Mouse (Mus musculus) heart, adult 2 months (tissue): ENCODE measurements around the gene Ocrl.

Experiments used
- CTCF ChIP-seq: fragments of 200-600 bp; IDR thresholded peaks from 2 replicates; pipeline ENCODE4 v1.8.1; 2022; ENCODE audit warnings: antibody characterized with exemption, mild to moderate bottlenecking, moderate library complexity
- EP300 ChIP-seq: fragments of 200-500 bp; IDR thresholded peaks from 2 replicates; pipeline ENCODE4 v1.6.1; 2011; ENCODE audit warnings: low read depth, low read length, control low read depth; ENCODE audit not compliant: insufficient read depth
- POLR2A ChIP-seq: fragments of 200-500 bp; IDR thresholded peaks from 2 replicates; pipeline ENCODE4 v1.6.1; 2011; ENCODE audit warnings: mild to moderate bottlenecking, low read depth, low read length, control low read depth; ENCODE audit not compliant: insufficient read depth

DNA sequence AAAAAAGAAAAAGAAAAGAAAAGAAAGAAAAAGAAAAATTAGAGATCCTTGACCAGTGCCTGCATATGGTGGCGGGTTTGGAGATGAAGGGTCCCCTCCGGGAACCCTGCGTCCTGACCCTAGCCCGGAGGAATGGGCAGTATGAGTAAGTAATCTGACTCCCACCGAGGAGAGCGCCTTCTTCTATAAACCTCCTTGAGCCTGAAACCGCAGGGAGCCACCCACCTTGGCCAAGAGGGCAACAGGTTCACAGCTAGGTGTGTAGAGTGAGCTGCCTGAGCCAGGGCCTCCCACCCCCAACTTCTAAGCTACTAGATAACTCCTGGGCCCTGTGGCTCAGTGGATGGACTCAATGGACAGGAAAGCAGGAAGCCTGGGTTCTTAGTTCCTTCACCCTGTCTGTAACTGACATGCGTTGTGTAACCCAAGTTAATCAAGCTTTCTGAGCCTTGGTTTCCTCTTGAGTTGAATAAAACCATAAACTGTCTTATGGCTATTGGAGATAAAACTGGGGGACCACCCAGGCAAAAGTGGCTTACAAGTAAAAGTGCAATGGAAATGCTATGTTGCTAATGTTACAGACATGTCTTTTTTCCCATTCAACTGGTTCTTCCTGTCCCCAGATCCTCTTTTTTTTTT is 836 bp downstream of the Ocrl start:
- TF ChIP-seq CTCF (no peak), POLR2A (no peak), EP300 (no peak)
